Mouse (Mus musculus) erythroblast, embryonic 14.5 days (primary cell): Measurements from ENCODE around the gene Tspan31.

Experiments
- GATA1 ChIP-seq: IDR thresholded peaks from 2 replicates; pipeline ENCODE4 v1.6.1; 2012; ENCODE audit warnings: low read length, inconsistent platforms, mixed read lengths
- TAL1 ChIP-seq: IDR thresholded peaks from 3 replicates; pipeline ENCODE4 v1.6.1; 2012; ENCODE audit warnings: low read length, inconsistent platforms, mixed read lengths

DNA sequence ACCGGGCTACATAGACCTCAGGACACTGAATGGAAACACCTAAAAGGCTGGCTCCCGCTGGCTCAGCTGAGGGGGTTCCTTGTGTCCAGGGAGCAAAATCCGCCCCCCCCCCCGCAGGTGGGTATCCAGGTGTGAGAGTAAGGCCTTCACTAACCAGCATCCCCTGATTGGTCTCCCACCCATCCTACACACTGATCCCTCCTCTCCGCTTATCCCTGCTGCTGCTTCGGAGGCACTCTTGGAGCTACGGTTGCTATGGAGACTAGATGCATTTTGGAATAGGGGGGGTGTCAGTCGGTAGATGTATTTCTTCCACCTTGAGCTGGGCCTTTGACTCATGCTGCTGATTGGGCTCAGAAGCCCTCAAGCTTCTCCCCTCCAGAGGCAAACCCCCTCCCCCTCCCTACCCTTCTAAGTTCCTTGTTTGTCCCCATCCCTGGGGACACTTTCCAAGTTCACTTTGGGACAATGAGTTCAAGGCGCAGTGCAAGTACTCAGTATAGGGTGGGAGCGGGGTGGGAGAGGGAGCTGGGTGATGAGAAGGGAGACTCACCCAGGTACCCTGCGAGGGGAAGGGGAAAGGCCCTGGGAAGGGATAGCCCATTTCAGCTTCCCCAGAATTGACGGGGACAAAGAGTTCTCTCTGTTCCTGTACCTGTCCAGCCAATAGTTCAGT lies 8.1 kb upstream of the Tspan31 start:
- TF ChIP-seq TAL1, result no peak
- TF ChIP-seq GATA1, result no peak
